Mouse (Mus musculus): ENCODE data around the gene 1700025G04Rik. TPM values are rescaled to one million over a fixed set of nuclear protein-coding genes. Genes with fewer than 3 reads are reported as not detected.
"Not testable (repeated sequence)": the region's sequence is repeated elsewhere in the genome, so short reads cannot be mapped to it uniquely, and the experiment has no call there.

Gene 1700025G04Rik
- total and polyA plus RNA-seq, 2 experiments from 2014 or later, result 13.0 to 46.1 TPM

DNA sequence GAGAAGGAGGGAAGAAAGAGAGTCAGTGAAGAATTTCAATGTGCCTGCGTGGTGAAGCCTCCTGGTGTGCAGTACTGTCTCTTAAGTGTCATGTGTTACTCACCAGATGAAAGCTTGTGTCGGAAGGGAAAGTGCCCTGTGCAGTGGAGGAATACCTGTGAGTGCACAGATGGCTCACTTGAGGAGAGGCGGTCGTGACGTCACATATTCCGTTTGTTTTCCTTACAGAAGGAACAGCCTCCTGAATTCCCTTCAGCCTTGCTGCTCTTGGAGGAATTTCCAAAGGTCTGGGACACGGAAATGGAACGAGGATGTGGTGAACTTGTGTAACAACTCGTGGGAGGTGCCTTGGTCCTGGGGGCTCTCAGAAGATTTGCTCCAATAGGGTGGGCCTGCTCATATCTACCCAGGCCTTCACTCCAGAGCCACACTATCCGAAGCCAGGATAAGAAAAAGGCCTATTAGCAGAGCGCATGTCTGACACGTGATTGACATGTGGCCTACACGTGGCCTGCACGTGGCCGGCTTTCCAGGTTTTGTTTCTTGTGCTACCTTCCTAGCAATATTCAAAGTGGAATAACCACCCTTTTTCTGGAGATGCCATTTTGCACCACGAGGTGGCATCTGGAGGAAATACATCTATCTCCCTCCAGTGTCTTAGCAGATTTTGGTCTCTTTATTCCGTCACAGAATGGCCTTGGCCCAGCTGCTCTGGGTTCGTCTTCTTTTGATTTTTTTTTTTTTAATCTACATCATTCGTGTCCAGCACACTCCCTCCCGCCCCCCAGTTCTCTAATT lies 238.7 kb downstream of the 1700025G04Rik start:
- no peak overlapping the region for H3K4me3 ChIP-seq (ENCODE audit: low read depth, low read length)
- no peak overlapping the region for H3K27ac ChIP-seq (ENCODE audit: low read depth)
- H3K36me3 ChIP-seq (replicated peaks; ENCODE audit: control insufficient read depth, insufficient read depth, low read length), result no peaks in the 10 kb centered on the region
- no peaks in the 10 kb centered on the region for H3K4me1 ChIP-seq (ENCODE audit: control insufficient read depth, insufficient read depth)
- 81% methylated on average over 20 of the region's 20 CpGs for WGBS
- H3K27me3 ChIP-seq (ENCODE audit: control insufficient read depth, insufficient read depth, low read length), result no peaks in the 10 kb centered on the region
- no peaks in the 10 kb centered on the region for H3K9me3 ChIP-seq (replicated peaks; ENCODE audit: control insufficient read depth, low read length)
- ATAC-seq (ENCODE audit: insufficient read depth, low read depth) (no peak), DNase-seq (ENCODE audit: low spot score) (no peak)
- H3K9ac ChIP-seq (replicated peaks; ENCODE audit: low read depth, low read length), result no peak overlapping the region
- TF ChIP-seq CTCF (IDR thresholded peaks at IDR 0.05; ENCODE audit: low read depth), result peak; percentile 2; the same call in 1 of the 2 replicates
- TF ChIP-seq EP300 (IDR thresholded peaks at IDR 0.05; ENCODE audit: low read depth), result no peak
- no peak overlapping the region for H3K4me2 ChIP-seq (ENCODE audit: low read depth, low read length)

- 80% methylated on average over 16 of the region's 16 CpGs for WGBS
- Histone ChIP-seq H3K9me3 (replicated peaks; ENCODE audit: control insufficient read depth, low read length) (no peaks in the 10 kb centered on the region), H3K9ac (replicated peaks; ENCODE audit: low read depth, low read length) (no peak overlapping the region), H3K27me3 (ENCODE audit: control insufficient read depth, insufficient read depth, low read length) (no peaks in the 10 kb centered on the region), H3K27ac (ENCODE audit: low read depth) (no peak overlapping the region), H3K4me1 (ENCODE audit: control insufficient read depth, insufficient read depth) (no peaks in the 10 kb centered on the region), H3K4me3 (ENCODE audit: low read depth, low read length) (no peak overlapping the region), H3K4me2 (ENCODE audit: low read depth, low read length) (no peak overlapping the region), H3K36me3 (replicated peaks; ENCODE audit: control insufficient read depth, insufficient read depth, low read length) (no peaks in the 10 kb centered on the region)
- ATAC-seq (ENCODE audit: insufficient read depth, low read depth) (no peak), DNase-seq (ENCODE audit: low spot score) (no peak)
- TF ChIP-seq CTCF (IDR thresholded peaks at IDR 0.05; ENCODE audit: low read depth), result no peak
- no peak for TF ChIP-seq EP300 (IDR thresholded peaks at IDR 0.05; ENCODE audit: low read depth)
Measured at GRCm38 (mm10) chr1:151849993-151850608, 239.8 kb downstream of the 1700025G04Rik start.

GRCm38 (mm10) chr1:151848286-151848685 lies 241.6 kb downstream of the 1700025G04Rik start:
- Histone ChIP-seq H3K4me1 (ENCODE audit: control insufficient read depth, insufficient read depth) (no peaks in the 10 kb centered on the region), H3K9me3 (replicated peaks; ENCODE audit: control insufficient read depth, low read length) (no peaks in the 10 kb centered on the region), H3K27ac (ENCODE audit: low read depth) (no peak overlapping the region), H3K4me2 (ENCODE audit: low read depth, low read length) (no peak overlapping the region), H3K9ac (replicated peaks; ENCODE audit: low read depth, low read length) (no peak overlapping the region), H3K36me3 (replicated peaks; ENCODE audit: control insufficient read depth, insufficient read depth, low read length) (no peaks in the 10 kb centered on the region), H3K27me3 (ENCODE audit: control insufficient read depth, insufficient read depth, low read length) (no peaks in the 10 kb centered on the region), H3K4me3 (ENCODE audit: low read depth, low read length) (no peak overlapping the region)
- DNase-seq (ENCODE audit: low spot score) (no peak), ATAC-seq (ENCODE audit: insufficient read depth, low read depth) (no peak)
- 95% methylated on average over 2 of the region's 2 CpGs for WGBS
- no peak for TF ChIP-seq EP300 (IDR thresholded peaks at IDR 0.05; ENCODE audit: low read depth)
- TF ChIP-seq CTCF (IDR thresholded peaks at IDR 0.05; ENCODE audit: low read depth), result no peak

- H3K9ac ChIP-seq (replicated peaks; ENCODE audit: low read depth, low read length), result no peak overlapping the region
- TF ChIP-seq CTCF (IDR thresholded peaks at IDR 0.05; ENCODE audit: low read depth) (peak; percentile 39), EP300 (IDR thresholded peaks at IDR 0.05; ENCODE audit: low read depth) (no peak)
- no peaks in the 10 kb centered on the region for H3K27me3 ChIP-seq (ENCODE audit: control insufficient read depth, insufficient read depth, low read length)
- H3K4me1 ChIP-seq (ENCODE audit: control insufficient read depth, insufficient read depth), result no peaks in the 10 kb centered on the region
- ATAC-seq (ENCODE audit: insufficient read depth, low read depth) (no peak), DNase-seq (ENCODE audit: low spot score) (no peak)
- H3K9me3 ChIP-seq (replicated peaks; ENCODE audit: control insufficient read depth, low read length), result no peaks in the 10 kb centered on the region
- H3K36me3 ChIP-seq (replicated peaks; ENCODE audit: control insufficient read depth, insufficient read depth, low read length), result no peaks in the 10 kb centered on the region
- H3K4me3 ChIP-seq (ENCODE audit: low read depth, low read length), result no peak overlapping the region
- no peak overlapping the region for H3K27ac ChIP-seq (ENCODE audit: low read depth)
- 65% methylated on average over 19 of the region's 19 CpGs for WGBS
- no peak overlapping the region for H3K4me2 ChIP-seq (ENCODE audit: low read depth, low read length)
Measured at GRCm38 (mm10) chr1:151845926-151846782, 243.8 kb downstream of the 1700025G04Rik start.

DNA sequence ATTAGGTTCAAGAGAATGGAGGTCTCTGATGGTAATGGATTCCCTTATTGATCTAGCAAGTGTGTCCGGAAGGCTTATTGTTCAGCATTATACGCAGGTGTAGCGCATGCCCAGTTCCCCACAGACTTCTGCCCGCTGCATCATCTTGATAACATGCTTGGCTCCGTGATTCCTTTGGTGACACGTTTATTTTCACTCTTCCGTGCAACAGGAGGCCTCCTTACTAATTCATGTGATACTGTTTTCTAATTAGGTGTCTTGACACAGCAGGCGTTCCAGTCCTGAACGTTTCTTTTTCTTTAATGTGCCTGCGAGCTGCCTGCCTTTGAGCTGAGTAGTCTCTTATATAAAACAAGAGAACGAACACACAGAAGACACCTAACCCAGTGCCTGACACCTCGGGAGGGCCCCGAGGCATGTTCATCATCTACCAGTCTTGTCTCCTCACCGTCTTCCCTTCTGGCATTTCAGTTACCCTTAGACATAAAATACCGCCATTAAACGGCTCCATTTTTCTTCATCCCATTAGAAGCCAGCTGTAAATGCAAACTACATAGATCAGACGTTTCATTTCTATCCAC lies 244.6 kb downstream of the 1700025G04Rik start:
- DNase-seq (ENCODE audit: low spot score) (no peak), ATAC-seq (ENCODE audit: insufficient read depth, low read depth) (no peak)
- 82% methylated on average over 17 of the region's 17 CpGs for WGBS
- TF ChIP-seq EP300 (IDR thresholded peaks at IDR 0.05; ENCODE audit: low read depth) (no peak), CTCF (IDR thresholded peaks at IDR 0.05; ENCODE audit: low read depth) (no peak)
- Histone ChIP-seq H3K9me3 (replicated peaks; ENCODE audit: control insufficient read depth, low read length) (no peaks in the 10 kb centered on the region), H3K27me3 (ENCODE audit: control insufficient read depth, insufficient read depth, low read length) (no peaks in the 10 kb centered on the region), H3K4me1 (ENCODE audit: control insufficient read depth, insufficient read depth) (no peaks in the 10 kb centered on the region), H3K36me3 (replicated peaks; ENCODE audit: control insufficient read depth, insufficient read depth, low read length) (no peaks in the 10 kb centered on the region), H3K4me2 (ENCODE audit: low read depth, low read length) (no peak overlapping the region), H3K4me3 (ENCODE audit: low read depth, low read length) (no peak overlapping the region), H3K9ac (replicated peaks; ENCODE audit: low read depth, low read length) (no peak overlapping the region), H3K27ac (ENCODE audit: low read depth) (no peak overlapping the region)

DNA sequence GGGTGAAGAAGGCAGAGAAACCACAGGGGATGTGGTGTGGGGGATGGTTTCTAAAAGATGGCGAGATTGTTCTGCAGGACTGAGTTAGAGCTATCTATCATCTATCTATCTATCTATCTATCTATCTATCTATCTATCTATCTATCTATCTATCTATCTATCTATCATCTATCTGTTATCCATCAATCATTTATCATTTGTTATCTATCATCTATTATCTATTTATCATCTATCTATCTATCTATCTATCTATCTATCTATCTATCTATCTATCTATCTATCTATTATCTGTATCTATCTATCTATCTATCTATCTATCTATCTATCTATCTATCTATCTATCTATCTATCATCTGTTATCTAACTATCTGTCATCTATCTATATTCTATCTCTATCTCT lies 249.6 kb downstream of the 1700025G04Rik start:
- not testable (repeated sequence) for H3K27ac ChIP-seq (ENCODE audit: low read depth); ATAC-seq (ENCODE audit: insufficient read depth, low read depth); H3K9me3 ChIP-seq (replicated peaks; ENCODE audit: control insufficient read depth, low read length); H3K9ac ChIP-seq (replicated peaks; ENCODE audit: low read depth, low read length); DNase-seq (ENCODE audit: low spot score); H3K36me3 ChIP-seq (replicated peaks; ENCODE audit: control insufficient read depth, insufficient read depth, low read length); H3K27me3 ChIP-seq (ENCODE audit: control insufficient read depth, insufficient read depth, low read length); H3K4me3 ChIP-seq (ENCODE audit: low read depth, low read length); H3K4me2 ChIP-seq (ENCODE audit: low read depth, low read length); H3K4me1 ChIP-seq (ENCODE audit: control insufficient read depth, insufficient read depth)
- 86% methylated on average over 1 of the region's 1 CpGs for WGBS

Measured in heart, postnatal 0 days (tissue).